Mouse (Mus musculus) heart, adult 2 months (tissue): ENCODE results near the gene Olfr872. TPM values are rescaled to one million over a fixed set of nuclear protein-coding genes. Genes with fewer than 3 reads are reported as not detected.
"Not testable (repeated sequence)": the region's sequence is repeated elsewhere in the genome, so short reads cannot be mapped to it uniquely, and the experiment has no call there.

ENCODE experiments used
- DNase-seq, 2 experiments: peaks; one replicate each; pipeline ENCODE4 v3.0.0; 2021
- H3K27ac ChIP-seq: fragments of 200-600 bp; 2 replicates; pipeline ENCODE4 v1.8.1; 2022
- H3K27me3 ChIP-seq: fragments of 200-500 bp; 2 replicates; pipeline ENCODE4 v1.6.1; 2012; ENCODE audit warnings: mild to moderate bottlenecking, low read length, inconsistent platforms, mixed read lengths; ENCODE audit not compliant: control insufficient read depth, insufficient read depth
- H3K36me3 ChIP-seq: fragments of 200-500 bp; 2 replicates; pipeline ENCODE4 v1.6.1; 2012; ENCODE audit warnings: low read length, inconsistent platforms; ENCODE audit not compliant: control insufficient read depth, insufficient read depth
- H3K4me1 ChIP-seq: fragments of 200-500 bp; 2 replicates; pipeline ENCODE4 v1.6.1; 2011; ENCODE audit warnings: low read length; ENCODE audit not compliant: control insufficient read depth, insufficient read depth
- H3K4me3 ChIP-seq: fragments of 200-600 bp; 2 replicates; pipeline ENCODE4 v1.8.1; 2022
- H3K79me2 ChIP-seq: fragments of 200-500 bp; replicated peaks from 2 replicates; pipeline ENCODE4 v1.6.1; 2012; ENCODE audit warnings: mild to moderate bottlenecking, inconsistent platforms, low read length, moderate library complexity, mixed read lengths; ENCODE audit not compliant: control insufficient read depth, insufficient read depth
- H3K9ac ChIP-seq: fragments of 200-500 bp; 2 replicates; pipeline ENCODE4 v1.6.1; 2012; ENCODE audit warnings: low read depth, mild to moderate bottlenecking, control low read depth, inconsistent platforms, low read length, mixed read lengths
- CTCF ChIP-seq: fragments of 200-600 bp; IDR thresholded peaks from 2 replicates; pipeline ENCODE4 v1.8.1; 2022; ENCODE audit warnings: antibody characterized with exemption, mild to moderate bottlenecking, moderate library complexity
- EP300 ChIP-seq: fragments of 200-500 bp; IDR thresholded peaks from 2 replicates; pipeline ENCODE4 v1.6.1; 2011; ENCODE audit warnings: low read depth, low read length, control low read depth; ENCODE audit not compliant: insufficient read depth
- POLR2A ChIP-seq: fragments of 200-500 bp; IDR thresholded peaks from 2 replicates; pipeline ENCODE4 v1.6.1; 2011; ENCODE audit warnings: mild to moderate bottlenecking, low read depth, low read length, control low read depth; ENCODE audit not compliant: insufficient read depth
- WGBS: fragments of 180-500 bp; shearing (Covaris S2); methylation state at CpG from one replicate; pipeline ENCODE4 v1.1.7; 2018; 5-methylcytosine and 5-hydroxymethylcytosine counted together
- intact Hi-C: fragments of 180-260 bp; cut with DNase I; formaldehyde crosslinking; loops from one replicate; pipeline ENCODE4 v1.15.1; 2025
- long read RNA-seq: library from polyadenylated mRNA; stranded (forward); transcript quantifications from one replicate; pipeline ENCODE4 v2.0.0, GENCODE M21; 2021
- polyA plus RNA-seq: library from polyadenylated mRNA; depleted of rRNA; stranded (reverse); fragments of >200 nt; gene quantifications from 2 replicates; pipeline ENCODE4 v1.2.3, GENCODE M21; 2012; rRNA removed
- total RNA-seq, 2 experiments: library from RNA; stranded (reverse); gene quantifications; 2 replicates each; pipeline ENCODE4 v1.2.3; 2021

Gene Olfr872
- total RNA-seq (not detected), polyA plus RNA-seq (not detected in 2 replicates)
- long read RNA-seq, result 0 reads

DNA sequence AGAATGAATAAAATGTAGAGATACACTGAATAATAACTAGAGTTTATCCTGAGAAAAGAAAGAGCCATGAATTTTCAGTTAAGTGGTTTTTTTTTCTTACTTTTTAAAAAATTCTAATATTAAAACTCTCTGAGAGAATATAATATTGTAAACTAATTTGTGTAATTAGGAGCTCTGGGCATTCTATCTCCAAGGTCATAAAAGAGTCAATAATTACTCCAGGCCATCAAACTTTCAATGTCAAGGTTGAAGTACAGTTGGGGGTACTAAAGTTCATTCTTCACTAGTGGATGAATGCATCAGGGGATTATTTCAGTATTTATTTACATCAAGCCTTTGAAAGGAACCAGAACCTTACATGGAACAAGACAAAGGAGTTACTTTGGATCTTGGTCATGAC is at the start of gene Olfr872:
Gene Olfr872, plus strand, starts transcription at position 301 of the 400 bp plus-strand sequence.
- TF ChIP-seq CTCF (no peak), EP300 (no peak), POLR2A (no peak)
- Histone ChIP-seq H3K27ac (no peak within 1 kb of the TSS), H3K27me3 (no peaks in the 10 kb centered on the region), H3K4me1 (no peaks in the 10 kb centered on the region), H3K79me2 (no peaks in the 10 kb centered on the region), H3K36me3 (no peaks in the 10 kb centered on the region), H3K4me3 (no peak within 1 kb of the TSS), H3K9ac (no peak within 1 kb of the TSS)
- intact Hi-C loops, result no loop called here
- no peak for DNase-seq

DNA sequence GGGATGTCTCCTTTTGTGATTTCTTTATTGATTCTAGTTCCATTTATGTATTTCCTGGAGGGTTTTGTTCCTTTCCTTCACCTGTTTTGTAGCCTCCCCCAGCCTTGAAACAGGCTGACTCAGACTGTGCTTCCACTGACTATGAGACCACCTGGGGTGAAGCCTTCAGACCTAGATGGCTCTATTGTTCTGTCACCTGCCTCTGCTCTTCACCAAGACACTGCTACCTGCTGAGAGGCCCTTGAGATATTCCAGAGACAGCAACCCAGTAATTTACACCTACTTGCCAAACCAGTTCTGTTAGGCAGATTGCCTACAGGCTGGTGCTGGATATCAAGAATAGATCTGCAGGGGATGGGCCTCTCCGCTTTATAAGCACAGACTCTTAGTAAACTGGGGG is 34.8 kb upstream of the Olfr872 start:
- Histone ChIP-seq H3K27me3 (no peaks in the 10 kb centered on the region), H3K4me3 (no peak overlapping the region), H3K4me1 (no peaks in the 10 kb centered on the region), H3K36me3 (no peaks in the 10 kb centered on the region), H3K9ac (no peak overlapping the region), H3K79me2 (no peaks in the 10 kb centered on the region), H3K27ac (no peak overlapping the region)
- 55% methylated on average over 1 of the region's 1 CpGs for WGBS
- intact Hi-C loops, result no loop called here
- no peak for TF ChIP-seq POLR2A
- no peak for TF ChIP-seq CTCF
- TF ChIP-seq EP300, result no peak
- no peak for DNase-seq

DNA sequence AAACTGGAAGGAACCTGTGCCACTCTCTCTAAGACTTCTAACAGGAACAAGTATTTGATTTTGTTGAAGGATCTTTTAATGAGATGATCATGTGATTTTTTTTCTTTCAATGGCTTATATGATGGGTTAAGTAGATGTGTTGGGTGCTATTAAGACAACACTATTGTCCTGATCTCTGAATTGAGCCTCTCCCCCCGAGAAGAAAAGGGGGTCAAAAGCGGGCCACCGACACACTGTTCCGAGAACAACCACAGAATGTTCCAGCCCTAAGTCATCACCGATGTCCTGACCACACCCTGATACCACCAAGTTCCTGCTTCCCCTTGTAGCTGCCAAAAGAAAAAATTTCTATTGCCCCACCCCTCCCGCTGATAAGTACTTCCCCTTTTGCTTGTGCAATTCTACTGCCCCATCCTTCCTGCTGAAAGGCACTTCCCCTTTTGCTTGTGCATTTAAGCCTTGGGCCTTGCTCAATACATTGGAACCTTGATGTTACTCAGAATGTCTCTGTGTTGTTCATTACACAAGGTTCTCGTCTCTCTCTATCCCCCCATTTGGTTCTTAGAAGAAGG is 33.4 kb upstream of the Olfr872 start:
- H3K27ac ChIP-seq, intact Hi-C loops, H3K4me1 ChIP-seq, H3K27me3 ChIP-seq, H3K4me3 ChIP-seq, H3K79me2 ChIP-seq, DNase-seq, H3K9ac ChIP-seq, H3K36me3 ChIP-seq: not testable (repeated sequence)
- 75% methylated on average over 7 of the region's 7 CpGs for WGBS

- Histone ChIP-seq H3K79me2 (no peaks in the 10 kb centered on the region), H3K4me1 (no peaks in the 10 kb centered on the region), H3K27ac (no peak overlapping the region), H3K36me3 (no peaks in the 10 kb centered on the region), H3K4me3 (no peak overlapping the region), H3K27me3 (no peaks in the 10 kb centered on the region), H3K9ac (no peak overlapping the region)
- DNase-seq, result no peak
- 26% methylated on average over 1 of the region's 1 CpGs for WGBS
- TF ChIP-seq EP300, result no peak
- no peak for TF ChIP-seq POLR2A
- no peak for TF ChIP-seq CTCF
- intact Hi-C loops, result no loop called here
These were observed 26.1 kb upstream of the Olfr872 start for GRCm38 (mm10) chr9:20210812-20211211.

DNA sequence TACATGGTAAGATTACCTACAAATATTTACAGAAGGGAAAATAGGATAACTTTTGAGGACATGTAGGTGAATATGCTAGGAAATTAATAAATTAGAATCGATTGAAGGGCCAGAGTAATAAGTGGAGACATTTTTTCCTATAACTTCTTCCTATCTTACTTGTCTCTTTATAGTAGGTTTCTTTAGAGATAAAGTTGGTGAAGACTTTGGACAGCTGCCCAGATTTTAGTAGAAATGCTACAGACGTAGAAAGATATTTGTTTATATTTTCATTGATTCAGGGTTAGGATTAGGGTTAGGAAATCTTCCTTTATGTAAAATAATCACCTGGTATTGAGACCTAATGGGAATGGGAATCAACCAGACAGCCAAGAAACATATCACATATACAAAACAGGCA is 25.4 kb upstream of the Olfr872 start:
- Histone ChIP-seq H3K27ac (no peak overlapping the region), H3K9ac (no peak overlapping the region), H3K4me1 (no peaks in the 10 kb centered on the region), H3K36me3 (no peaks in the 10 kb centered on the region), H3K79me2 (no peaks in the 10 kb centered on the region), H3K4me3 (no peak overlapping the region), H3K27me3 (no peaks in the 10 kb centered on the region)
- intact Hi-C loops, result no loop called here
- no peak for DNase-seq
- TF ChIP-seq POLR2A (no peak), EP300 (no peak), CTCF (no peak)
- 36% methylated on average over 2 of the region's 2 CpGs for WGBS

GRCm38 (mm10) chr9:20211907-20212306 is 25.0 kb upstream of the Olfr872 start, which contains the start of gene Olfr871:
Olfr871 (plus strand) TSS chr9:20212207.
- DNase-seq, result no peak
- no peak within 1 kb of the TSS for H3K4me3 ChIP-seq
- no peaks in the 10 kb centered on the region for H3K79me2 ChIP-seq
- no peak for TF ChIP-seq POLR2A
- no peak for TF ChIP-seq CTCF
- TF ChIP-seq EP300, result no peak
- H3K27me3 ChIP-seq, result no peaks in the 10 kb centered on the region
- no peak within 1 kb of the TSS for H3K27ac ChIP-seq
- H3K4me1 ChIP-seq, result no peaks in the 10 kb centered on the region
- no peaks in the 10 kb centered on the region for H3K36me3 ChIP-seq
- H3K9ac ChIP-seq, result no peak within 1 kb of the TSS
- intact Hi-C loops, result no loop called here

DNA sequence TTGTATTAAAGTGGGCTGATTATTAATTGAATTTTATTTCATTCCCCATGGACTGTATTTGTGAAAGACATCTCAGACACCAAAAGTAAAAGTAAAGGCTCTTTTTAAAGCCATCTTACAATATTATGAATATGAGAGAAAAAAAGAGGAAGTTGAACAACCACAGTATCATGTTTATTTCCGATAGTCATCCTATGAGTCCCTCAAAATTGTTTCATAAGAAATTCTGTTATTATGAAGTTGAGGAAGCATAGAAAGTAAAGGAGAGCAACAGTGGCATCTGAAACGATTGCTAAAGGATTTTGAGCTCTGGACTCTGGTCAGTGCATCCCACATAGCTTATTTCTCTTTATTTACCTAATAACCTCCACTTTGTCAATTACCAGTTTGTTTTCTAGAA is 459 bp downstream of the Olfr872 start:
- Histone ChIP-seq H3K27me3 (no peaks in the 10 kb centered on the region), H3K27ac (no peak overlapping the region), H3K79me2 (no peaks in the 10 kb centered on the region), H3K9ac (no peak overlapping the region), H3K4me3 (no peak overlapping the region), H3K4me1 (no peaks in the 10 kb centered on the region), H3K36me3 (no peaks in the 10 kb centered on the region)
- intact Hi-C loops, result no loop called here
- DNase-seq, result no peak
- 47% methylated on average over 2 of the region's 2 CpGs for WGBS
- TF ChIP-seq CTCF (no peak), POLR2A (no peak), EP300 (no peak)
